Mouse (Mus musculus) heart, embryonic 11.5 days (tissue): ENCODE measurements around the gene Cttn. TPM values are rescaled to one million over a fixed set of nuclear protein-coding genes. Genes with fewer than 3 reads are reported as not detected.
A peak's percentile ranks its signal among the peaks of the same experiment; 100 is the strongest.

Experiments
- ATAC-seq: fragments of 200-750 bp; cut with Nextera tagmentation; replicated peaks from 2 replicates; pipeline ENCODE4 v1.8.0; 2017; ENCODE audit warnings: moderate library complexity; ENCODE audit not compliant: insufficient number of reproducible peaks, low FRiP score, low TSS enrichment
- H3K27ac ChIP-seq: fragments of 300-500 bp; sonication (generic); 2 replicates; pipeline ENCODE4 v1.5.1; 2014; ENCODE audit warnings: mild to moderate bottlenecking, low read depth, low read length
- H3K27me3 ChIP-seq: fragments of 300-500 bp; sonication (generic); 2 replicates; pipeline ENCODE4 v1.6.1; 2014; ENCODE audit warnings: mild to moderate bottlenecking, low read length, mixed read lengths; ENCODE audit not compliant: control insufficient read depth, insufficient read depth
- H3K36me3 ChIP-seq: fragments of 300-500 bp; sonication (generic); 2 replicates; pipeline ENCODE4 v1.6.1; 2014; ENCODE audit warnings: mild to moderate bottlenecking, low read length, moderate library complexity, mixed read lengths; ENCODE audit not compliant: control insufficient read depth, insufficient read depth
- H3K4me1 ChIP-seq: fragments of 300-500 bp; sonication (generic); 2 replicates; pipeline ENCODE4 v1.6.1; 2014; ENCODE audit warnings: low read length; ENCODE audit not compliant: control insufficient read depth, insufficient read depth
- H3K4me2 ChIP-seq: fragments of 300-500 bp; sonication (generic); 2 replicates; pipeline ENCODE4 v1.6.1; 2014; ENCODE audit warnings: mild to moderate bottlenecking, moderate library complexity
- H3K4me3 ChIP-seq: fragments of 300-500 bp; sonication (generic); 2 replicates; pipeline ENCODE4 v1.5.1; 2014; ENCODE audit warnings: low read depth, low read length
- H3K9ac ChIP-seq: fragments of 300-500 bp; sonication (generic); 2 replicates; pipeline ENCODE4 v1.6.1; 2014; ENCODE audit warnings: mild to moderate bottlenecking, low read depth, low read length, moderate library complexity
- H3K9me3 ChIP-seq: fragments of 300-500 bp; sonication (generic); replicated peaks from 2 replicates; pipeline ENCODE4 v1.6.1; 2016; ENCODE audit warnings: low read length; ENCODE audit not compliant: control insufficient read depth
- WGBS: fragments of 180-500 bp; shearing (Covaris S2); extraction: QIAGEN DNeasy Blood & Tissue Kit; methylation state at CpG from one replicate; pipeline ENCODE4 v1.1.7; 2014; ENCODE audit not compliant: insufficient replicate concordance; 5-methylcytosine and 5-hydroxymethylcytosine counted together
- polyA plus RNA-seq: library from polyadenylated mRNA; unstranded; fragments of >200 nt; fragmentation: Nextera tagmentation; extraction: Ambion mirVana; gene quantifications from 2 replicates; pipeline ENCODE4 v1.2.1, GENCODE M21; 2014

The Cttn gene
- polyA plus RNA-seq, 1 experiment from 2014 or later, result 128 TPM

DNA sequence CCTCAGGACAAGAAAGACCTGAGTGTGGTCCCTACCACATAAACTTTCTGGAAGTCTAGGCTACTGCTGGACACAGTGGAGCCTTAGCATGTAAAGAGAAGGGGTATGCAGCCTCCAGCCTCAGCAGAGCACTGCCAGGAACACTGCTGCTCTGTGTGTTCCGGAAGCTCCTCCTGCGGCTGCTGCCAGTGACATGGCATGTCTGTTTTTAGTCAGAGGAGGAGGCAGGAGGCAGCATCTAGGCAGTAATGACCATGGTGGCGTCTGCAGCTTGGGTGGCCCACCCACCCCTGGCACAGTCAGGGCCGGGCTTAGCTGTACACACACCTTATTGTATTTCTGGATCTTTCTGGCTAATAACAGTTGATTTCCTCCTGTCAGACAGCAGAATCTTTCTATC is 63.1 kb downstream of the Cttn start:
- 40% methylated on average over 4 of the region's 4 CpGs for WGBS
- Histone ChIP-seq H3K9ac (no peak overlapping the region), H3K4me1 (peaks cover 9% of the 10 kb centered on the region), H3K36me3 (no peaks in the 10 kb centered on the region), H3K27ac (no peak overlapping the region), H3K27me3 (peaks cover 17% of the 10 kb centered on the region; the same call in 1 of the 2 replicates), H3K4me3 (no peak overlapping the region), H3K4me2 (peak overlapping the region; percentile 29), H3K9me3 (no peaks in the 10 kb centered on the region)
- no peak for ATAC-seq

DNA sequence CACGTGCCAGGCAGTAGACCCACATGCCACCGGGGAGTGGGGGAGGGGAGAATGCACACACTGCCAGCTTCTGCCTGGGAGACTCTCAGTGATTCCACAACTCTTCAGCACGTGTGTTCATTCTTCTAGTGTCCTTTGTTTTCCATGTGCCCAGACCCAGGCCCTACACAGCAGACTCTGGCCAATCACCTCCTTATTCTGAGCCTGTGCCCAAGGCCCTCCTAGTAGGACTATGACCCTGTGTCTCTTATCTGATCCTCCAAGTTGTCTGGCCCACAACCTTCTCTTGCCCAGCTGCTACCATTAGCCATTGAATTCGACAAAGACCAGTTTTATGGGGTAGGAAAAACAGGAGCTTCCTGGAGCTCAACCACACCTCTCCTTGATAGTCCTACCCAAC is 68.3 kb downstream of the Cttn start:
- Histone ChIP-seq H3K4me1 (peaks cover 6% of the 10 kb centered on the region), H3K9me3 (no peaks in the 10 kb centered on the region), H3K27ac (no peak overlapping the region), H3K4me2 (no peak overlapping the region), H3K36me3 (no peaks in the 10 kb centered on the region), H3K27me3 (no peaks in the 10 kb centered on the region), H3K9ac (no peak overlapping the region), H3K4me3 (no peak overlapping the region)
- WGBS, result 71% methylated on average over 4 of the region's 4 CpGs
- no peak for ATAC-seq

DNA sequence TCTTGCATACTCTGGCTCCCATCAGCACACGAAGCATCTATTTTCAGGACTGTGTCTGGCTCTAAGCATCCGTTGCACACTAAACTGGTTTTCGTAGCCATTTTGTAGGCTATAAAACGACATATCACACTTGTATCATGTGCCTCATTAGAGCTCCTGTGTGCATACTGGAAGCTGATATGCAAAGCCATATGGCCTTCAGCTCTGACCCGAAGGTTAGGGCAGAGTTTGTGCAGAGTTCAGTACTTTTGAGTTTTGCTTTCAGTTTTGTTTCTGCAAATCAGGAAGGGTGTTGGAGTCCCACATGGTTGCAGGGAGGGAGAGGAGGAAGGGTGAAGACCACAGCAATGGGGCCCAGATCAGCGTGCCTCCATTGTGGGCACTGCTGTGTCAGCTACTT is 79.1 kb downstream of the Cttn start:
- Histone ChIP-seq H3K9ac (no peak overlapping the region), H3K9me3 (no peaks in the 10 kb centered on the region), H3K36me3 (no peaks in the 10 kb centered on the region), H3K4me1 (no peaks in the 10 kb centered on the region), H3K27me3 (no peaks in the 10 kb centered on the region), H3K4me2 (no peak overlapping the region), H3K27ac (no peak overlapping the region), H3K4me3 (no peak overlapping the region)
- 77% methylated on average over 6 of the region's 6 CpGs for WGBS
- no peak for ATAC-seq

DNA sequence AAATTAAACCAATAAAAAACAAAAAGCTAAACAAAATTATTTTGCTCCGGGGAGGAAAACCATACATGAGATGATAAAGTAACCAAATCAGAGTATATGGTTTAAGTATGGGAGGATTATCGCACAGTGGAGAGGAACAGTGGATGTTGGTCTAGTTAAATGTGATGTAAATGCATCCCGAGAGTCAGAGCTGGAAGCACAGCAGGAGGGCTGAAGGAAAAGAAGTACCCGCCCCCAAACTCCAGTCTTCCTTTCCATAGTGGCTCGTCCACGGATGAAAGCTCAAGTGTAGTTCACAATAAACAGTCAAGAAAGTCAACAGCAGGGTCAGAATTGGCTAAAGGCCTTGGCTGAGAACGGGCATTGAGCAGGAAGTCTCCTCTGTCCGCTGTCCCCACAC is 80.1 kb downstream of the Cttn start:
- Histone ChIP-seq H3K4me2 (no peak overlapping the region), H3K4me3 (no peak overlapping the region), H3K9ac (no peak overlapping the region), H3K4me1 (no peaks in the 10 kb centered on the region), H3K36me3 (no peaks in the 10 kb centered on the region), H3K27me3 (no peaks in the 10 kb centered on the region), H3K9me3 (no peaks in the 10 kb centered on the region), H3K27ac (no peak overlapping the region)
- WGBS, result 69% methylated on average over 8 of the region's 8 CpGs
- ATAC-seq, result no peak

DNA sequence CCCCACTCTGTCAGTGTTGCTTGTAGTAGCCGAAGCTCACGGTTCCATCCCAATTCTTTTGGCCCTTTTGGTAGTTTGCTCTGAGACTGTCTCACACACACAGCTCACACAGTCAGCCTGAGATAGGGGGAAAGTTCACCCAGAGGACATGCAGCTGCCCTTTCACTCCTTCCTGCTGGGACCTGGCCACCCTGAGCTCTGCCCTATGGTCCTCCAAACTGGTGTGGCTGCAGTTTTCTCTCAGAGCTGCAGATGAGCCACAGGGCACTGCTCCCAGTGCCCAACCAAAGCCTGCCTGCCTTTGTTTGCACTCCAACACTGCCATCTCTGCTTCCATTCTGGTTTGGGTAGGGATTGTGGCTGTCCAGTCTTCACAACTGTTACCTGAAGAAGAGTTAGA is 81.1 kb downstream of the Cttn start:
- H3K4me3 ChIP-seq, result no peak overlapping the region
- no peak overlapping the region for H3K4me2 ChIP-seq
- no peaks in the 10 kb centered on the region for H3K4me1 ChIP-seq
- H3K9ac ChIP-seq, result no peak overlapping the region
- no peaks in the 10 kb centered on the region for H3K9me3 ChIP-seq
- no peaks in the 10 kb centered on the region for H3K27me3 ChIP-seq
- H3K27ac ChIP-seq, result no peak overlapping the region
- no peak for ATAC-seq
- no peaks in the 10 kb centered on the region for H3K36me3 ChIP-seq
- 79% methylated on average over 2 of the region's 2 CpGs for WGBS

DNA sequence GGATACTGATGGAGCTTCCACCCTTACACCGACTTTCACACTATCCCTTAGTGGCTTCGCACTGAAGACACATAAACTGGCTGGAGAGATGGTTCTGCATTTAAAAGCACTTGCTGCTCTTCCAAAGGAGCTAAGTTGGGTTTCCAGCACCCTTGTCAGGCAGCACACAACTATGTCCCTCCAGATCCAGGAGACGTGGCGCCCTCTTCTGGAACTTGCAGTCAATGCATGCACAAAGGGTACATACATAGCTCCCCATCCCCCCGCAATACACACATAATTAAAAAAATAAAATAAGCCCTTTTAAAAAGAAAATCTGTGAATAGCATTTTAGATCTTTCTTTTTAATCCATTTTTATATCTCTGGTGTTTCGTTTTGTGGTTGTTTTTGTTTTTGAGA is 83.3 kb downstream of the Cttn start:
- Histone ChIP-seq H3K9ac (no peak overlapping the region), H3K36me3 (no peaks in the 10 kb centered on the region), H3K4me1 (no peaks in the 10 kb centered on the region), H3K4me3 (no peak overlapping the region), H3K4me2 (no peak overlapping the region), H3K27ac (no peak overlapping the region), H3K27me3 (no peaks in the 10 kb centered on the region), H3K9me3 (no peaks in the 10 kb centered on the region)
- 87% methylated on average over 6 of the region's 6 CpGs for WGBS
- no peak for ATAC-seq

Other genes starting within 250 kb of the Cttn start
- gene Ppfia1, start 82.7 kb upstream of the Cttn start, polyA plus RNA-seq, result 25.7 and 28.9 TPM in 2 replicates
- gene Fadd, start 111.5 kb upstream of the Cttn start, polyA plus RNA-seq, result 12.0 and 12.3 TPM in 2 replicates